In genomic region chr17:29056699-29057151, GRCm38 (mm10) we compare ENCODE assay signal across 9 mouse cellular contexts. TPM values are rescaled to one million over a fixed set of nuclear protein-coding genes. Genes with fewer than 3 reads are reported as not detected.
DNase-seq lines count a peak whose midpoint lies in the region; ATAC-seq and TF ChIP-seq lines count a peak whose summit lies in the region.
"Had no signal": no experiment of that assay in that cellular context is flagged by ENCODE, and none has a peak within 500 bp of the region (broad histone marks: within the 10 kb centered on the region; RNA-seq: fewer than 3 reads in every experiment).

No protein-coding gene starts in this region.

- peak; percentile 62 for ATAC-seq in kidney, embryonic 14.5 days (ENCODE audit: low FRiP score, low TSS enrichment)
- ATAC-seq in forebrain, postnatal 0 days = peak; percentile 78
- peak; percentile 66; the same call in 1 of the 2 replicates for ATAC-seq in neural tube, embryonic 14.5 days (ENCODE audit: low read depth)

- H3K4me1 ChIP-seq in kidney, embryonic 14.5 days (ENCODE audit: control insufficient read depth, insufficient read depth, low read length) = peaks cover 28% of the 10 kb centered on the region
- H3K4me1 ChIP-seq in forebrain, postnatal 0 days (ENCODE audit: insufficient read depth) = no peaks in the 10 kb centered on the region
- no peaks in the 10 kb centered on the region for H3K4me1 ChIP-seq in neural tube, embryonic 14.5 days (ENCODE audit: control insufficient read depth, insufficient read depth, low read length)

- no peaks in the 10 kb centered on the region for H3K36me3 ChIP-seq in kidney, embryonic 14.5 days (ENCODE audit: control insufficient read depth, insufficient read depth, low read length)
- no peaks in the 10 kb centered on the region for H3K36me3 ChIP-seq in forebrain, postnatal 0 days (ENCODE audit: insufficient read depth)
- no peaks in the 10 kb centered on the region for H3K36me3 ChIP-seq in neural tube, embryonic 14.5 days (ENCODE audit: control insufficient read depth, insufficient read depth, low read length)

- no peak for TF ChIP-seq CTCF in forebrain, postnatal 0 days (IDR thresholded peaks at IDR 0.05; ENCODE audit: low read depth)

- H3K4me2 ChIP-seq in kidney, embryonic 14.5 days (replicated peaks; ENCODE audit: low read depth, low read length) = no peak overlapping the region; the same call in 1 of the 2 replicates
- H3K4me2 ChIP-seq in forebrain, postnatal 0 days (ENCODE audit: low read depth) = no peak overlapping the region
- no peak overlapping the region for H3K4me2 ChIP-seq in neural tube, embryonic 14.5 days (ENCODE audit: low read depth, low read length)

- no peaks in the 10 kb centered on the region for H3K27me3 ChIP-seq in kidney, embryonic 14.5 days (ENCODE audit: control insufficient read depth, insufficient read depth, low read length)
- no peaks in the 10 kb centered on the region for H3K27me3 ChIP-seq in forebrain, postnatal 0 days (ENCODE audit: insufficient read depth, low read length)
- H3K27me3 ChIP-seq in neural tube, embryonic 14.5 days (ENCODE audit: control insufficient read depth, insufficient read depth, low read length) = no peaks in the 10 kb centered on the region

- DNase-seq in kidney, adult 8-10 months = no peak
- DNase-seq in ZHBTc4 (ENCODE audit: low read depth, low spot score) = peak; percentile 94
- no peak for DNase-seq in forebrain, postnatal 0 days
- DNase-seq in lung, postnatal 36 days = no peak
- no peak for DNase-seq in adrenal gland, adult (ENCODE audit: inconsistent age in 2 of 2, low spot score in 1 of 2)
- no peak for DNase-seq in gastrocnemius, postnatal 4 days (ENCODE audit: low spot score in 2 of 2)

- 6% methylated on average over 8 of the region's 8 CpGs for WGBS in kidney, embryonic 14.5 days
- 13% methylated on average over 8 of the region's 8 CpGs for WGBS in forebrain, postnatal 0 days
- under 1% methylated on average over 8 of the region's 8 CpGs for WGBS in neural tube, embryonic 14.5 days

- H3K4me3 ChIP-seq in kidney, embryonic 14.5 days (ENCODE audit: low read length) = no peak overlapping the region
- H3K4me3 ChIP-seq in forebrain, postnatal 0 days (ENCODE audit: low read depth, low read length) = no peak overlapping the region
- H3K4me3 ChIP-seq in neural tube, embryonic 14.5 days (ENCODE audit: low read depth, low read length) = no peak overlapping the region

- H3K9ac ChIP-seq in kidney, embryonic 14.5 days (ENCODE audit: low read depth, low read length) = no peak overlapping the region
- H3K9ac ChIP-seq in forebrain, postnatal 0 days = no peak overlapping the region
- H3K9ac ChIP-seq in neural tube, embryonic 14.5 days (replicated peaks; ENCODE audit: low read depth, low read length) = no peak overlapping the region

- peak overlapping the region; percentile 52 for H3K27ac ChIP-seq in kidney, embryonic 14.5 days (ENCODE audit: low read depth, low read length)
- H3K27ac ChIP-seq in forebrain, postnatal 0 days (ENCODE audit: low read depth, low read length) = no peak overlapping the region
- peak overlapping the region; percentile 58; the same call in 1 of the 2 replicates for H3K27ac ChIP-seq in neural tube, embryonic 14.5 days (ENCODE audit: low read depth, low read length)
- H3K27ac ChIP-seq: macrophage had no signal

- H3K9me3 ChIP-seq in kidney, embryonic 14.5 days (ENCODE audit: control insufficient read depth, low read length) = no peaks in the 10 kb centered on the region
- no peaks in the 10 kb centered on the region for H3K9me3 ChIP-seq in forebrain, postnatal 0 days (ENCODE audit: low read length)
- H3K9me3 ChIP-seq in neural tube, embryonic 14.5 days (ENCODE audit: control insufficient read depth, low read length) = no peaks in the 10 kb centered on the region

RNA-seq across cellular contexts. Expression of gene Srsf3, which starts 24.3 kb away (rescaled TPM):
- 691 and 760 TPM in 2 replicates for polyA plus RNA-seq in kidney, embryonic 14.5 days (2014; fragmentation: Nextera tagmentation; extraction: Ambion mirVana)
- 263 and 287 TPM in 2 replicates for total RNA-seq in forebrain, postnatal 0 days (2014; rRNA removed)
- polyA plus RNA-seq in forebrain, postnatal 0 days (2015; fragmentation: Nextera tagmentation; extraction: Ambion mirVana) = 367 and 416 TPM in 2 replicates
- 423 and 489 TPM in 2 replicates for polyA plus RNA-seq in neural tube, embryonic 14.5 days (2014; fragmentation: Nextera tagmentation; extraction: Ambion mirVana)
- 100 to 1,000 TPM; 129 TPM for total RNA-seq in gastrocnemius, postnatal 4 days (2021)

RNA-seq across cellular contexts. Expression of gene Cdkn1a, which starts 34.1 kb away (rescaled TPM):
- polyA plus RNA-seq in kidney, embryonic 14.5 days (2014; fragmentation: Nextera tagmentation; extraction: Ambion mirVana) = 37.4 and 45.6 TPM in 2 replicates
- 15.3 and 20.0 TPM in 2 replicates for total RNA-seq in forebrain, postnatal 0 days (2014; rRNA removed)
- polyA plus RNA-seq in forebrain, postnatal 0 days (2015; fragmentation: Nextera tagmentation; extraction: Ambion mirVana) = 94.3 and 121 TPM in 2 replicates
- polyA plus RNA-seq in neural tube, embryonic 14.5 days (2014; fragmentation: Nextera tagmentation; extraction: Ambion mirVana) = 59.8 and 81.1 TPM in 2 replicates
- total RNA-seq in gastrocnemius, postnatal 4 days (2021) = 100 to 1,000 TPM; 138 to 142 TPM

RNA-seq across cellular contexts. Expression of gene Stk38, which starts 48.9 kb away (rescaled TPM):
- 65.5 and 101 TPM in 2 replicates for polyA plus RNA-seq in kidney, embryonic 14.5 days (2014; fragmentation: Nextera tagmentation; extraction: Ambion mirVana)
- 49.0 and 58.8 TPM in 2 replicates for total RNA-seq in forebrain, postnatal 0 days (2014; rRNA removed)
- 32.8 and 43.7 TPM in 2 replicates for polyA plus RNA-seq in forebrain, postnatal 0 days (2015; fragmentation: Nextera tagmentation; extraction: Ambion mirVana)
- 82.4 and 99.1 TPM in 2 replicates for polyA plus RNA-seq in neural tube, embryonic 14.5 days (2014; fragmentation: Nextera tagmentation; extraction: Ambion mirVana)
- total RNA-seq in gastrocnemius, postnatal 4 days (2021) = 10 to 100 TPM; 60.3 to 66.7 TPM

RNA-seq across cellular contexts. Expression of gene Rab44, which starts 57.2 kb away (rescaled TPM):
- 0.39 TPM in 1 of 2 replicates, not detected in the other for polyA plus RNA-seq in kidney, embryonic 14.5 days (2014; fragmentation: Nextera tagmentation; extraction: Ambion mirVana)
- total RNA-seq in forebrain, postnatal 0 days (2014; rRNA removed) = not detected in 2 replicates
- polyA plus RNA-seq in forebrain, postnatal 0 days (2015; fragmentation: Nextera tagmentation; extraction: Ambion mirVana) = 0.13 TPM in 1 of 2 replicates, not detected in the other
- polyA plus RNA-seq in neural tube, embryonic 14.5 days (2014; fragmentation: Nextera tagmentation; extraction: Ambion mirVana) = not detected in 2 replicates
- 1 to 10 TPM; 1.8 to 2.3 TPM for total RNA-seq in gastrocnemius, postnatal 4 days (2021)
